Mouse (Mus musculus) brain, embryonic 14.5 days (tissue): ENCODE measurements around the gene Sirt2.

Experiments
- CTCF ChIP-seq: fragments of 200-500 bp; IDR thresholded peaks from 2 replicates; pipeline ENCODE4 v1.5.1; 2012; ENCODE audit warnings: inconsistent platforms, mild to moderate bottlenecking, moderate library complexity, borderline replicate concordance; ENCODE audit not compliant: insufficient read depth, insufficient read length; ENCODE audit errors: extremely low read depth
- POLR2A ChIP-seq: fragments of 200-500 bp; IDR thresholded peaks from 2 replicates; pipeline ENCODE4 v1.6.1; 2012; ENCODE audit warnings: mild to moderate bottlenecking, inconsistent platforms, borderline replicate concordance; ENCODE audit not compliant: poor library complexity, insufficient read depth, insufficient read length, severe bottlenecking; ENCODE audit errors: extremely low read depth

DNA sequence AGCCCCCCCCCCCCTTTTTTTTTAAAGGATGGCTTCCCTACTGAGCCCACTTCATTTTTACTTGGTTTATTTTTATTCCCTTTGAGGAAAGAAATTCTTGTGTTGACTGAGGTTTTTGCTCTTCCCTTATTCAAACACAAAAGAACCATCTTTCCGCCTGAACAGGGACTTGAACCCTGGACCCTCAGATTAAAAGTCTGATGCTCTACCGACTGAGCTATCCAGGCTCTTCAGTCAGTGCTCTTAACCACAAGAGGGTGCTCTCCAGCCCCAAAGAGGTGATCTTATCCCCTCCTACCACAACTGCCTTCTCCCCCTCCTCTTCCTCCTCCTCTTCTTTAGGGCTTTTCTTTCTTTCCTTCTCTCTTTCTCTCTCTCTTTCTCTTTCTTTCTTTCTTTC lies 27.3 kb downstream of the Sirt2 start:
- TF ChIP-seq CTCF (peak; percentile 19; the same call in 1 of the 2 replicates), POLR2A (no peak)
